Mouse (Mus musculus): ENCODE measurements around the gene Col5a1. TPM values are rescaled to one million over a fixed set of nuclear protein-coding genes. Genes with fewer than 3 reads are reported as not detected.

Gene Col5a1
- total and polyA plus RNA-seq, 3 experiments = 31.1 to 75.5 TPM; not detected in 1

DNA sequence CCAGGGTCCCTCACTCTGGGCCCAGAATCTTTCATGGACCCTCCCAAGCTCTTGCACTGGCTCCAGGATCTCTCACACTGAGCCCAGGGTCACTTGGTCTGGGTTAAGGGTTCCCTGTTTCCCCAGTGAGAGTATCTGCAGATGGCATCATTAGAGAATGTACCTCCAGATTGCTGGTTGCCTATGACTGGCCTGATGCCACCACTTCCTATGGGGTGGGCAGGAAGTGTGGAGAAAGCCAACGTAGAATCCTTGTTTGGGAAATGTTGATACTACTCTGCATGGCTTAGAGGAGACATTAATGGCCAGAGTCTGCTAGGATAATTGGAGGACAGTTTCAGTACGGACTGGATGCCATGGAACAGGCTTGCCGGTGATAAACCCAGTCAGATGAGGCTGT lies 76.2 kb downstream of the Col5a1 start:
- no peak for DNase-seq (ENCODE audit: low read depth, low spot score)
- TF ChIP-seq BHLHE40 (IDR thresholded peaks at IDR 0.05; ENCODE audit: borderline replicate concordance, low read depth, low read length) = no peak
- no peak for TF ChIP-seq SMC3 (IDR thresholded peaks at IDR 0.05; ENCODE audit: low read depth, low read length)
- no peak for TF ChIP-seq HCFC1 (IDR thresholded peaks at IDR 0.05; ENCODE audit: low read depth, low read length)
- TF ChIP-seq MXI1 (IDR thresholded peaks at IDR 0.05; ENCODE audit: low read depth, low read length) = no peak
- TF ChIP-seq MYC (IDR thresholded peaks at IDR 0.05; ENCODE audit: low read depth, low read length) = no peak
- Histone ChIP-seq H3K4me3 (ENCODE audit: control insufficient read depth in 1 of 2, insufficient read depth in 1 of 2, low read depth in 2 of 2, low read length in 2 of 2) (no peak overlapping the region), H3K4me1 (ENCODE audit: control insufficient read depth in 1 of 2, insufficient read depth in 2 of 2, low read length in 2 of 2) (no peaks in the 10 kb centered on the region), H3K9ac (ENCODE audit: control insufficient read depth, low read depth, low read length, poor library complexity, severe bottlenecking) (no peak overlapping the region), H3K9me3 (replicated peaks; ENCODE audit: insufficient read depth, low read length) (no peaks in the 10 kb centered on the region), H3K27me3 (ENCODE audit: control insufficient read depth in 1 of 2, insufficient read depth in 2 of 2, low read length in 2 of 2) (peaks cover 0 to 1% of the 10 kb centered on the region in 2 experiments; a peak in 1 of 4 replicates), H3K27ac (ENCODE audit: control insufficient read depth, low read depth, low read length) (no peak overlapping the region), H3K36me3 (ENCODE audit: control insufficient read depth in 1 of 2, insufficient read depth in 2 of 2, low read length in 2 of 2) (no peaks in the 10 kb centered on the region), H3K79me2 (ENCODE audit: control insufficient read depth, insufficient read depth, low read length, poor library complexity) (no peaks in the 10 kb centered on the region)

- H3K36me3 ChIP-seq (ENCODE audit: control insufficient read depth in 1 of 2, insufficient read depth in 2 of 2, low read length in 2 of 2) = no peaks in the 10 kb centered on the region
- H3K4me3 ChIP-seq (ENCODE audit: control insufficient read depth in 1 of 2, insufficient read depth in 1 of 2, low read depth in 2 of 2, low read length in 2 of 2) = no peak overlapping the region
- H3K27ac ChIP-seq (ENCODE audit: control insufficient read depth, low read depth, low read length) = no peak overlapping the region
- H3K9ac ChIP-seq (ENCODE audit: control insufficient read depth, low read depth, low read length, poor library complexity, severe bottlenecking) = no peak overlapping the region
- H3K27me3 ChIP-seq (ENCODE audit: control insufficient read depth in 1 of 2, insufficient read depth in 2 of 2, low read length in 2 of 2) = peaks cover 0 to 1% of the 10 kb centered on the region in 2 experiments; a peak in 1 of 4 replicates
- no peak for DNase-seq (ENCODE audit: low read depth, low spot score)
- peak; percentile 45 for TF ChIP-seq RAD21 (IDR thresholded peaks at IDR 0.05; ENCODE audit: low read depth, low read length)
- TF ChIP-seq SMC3 (IDR thresholded peaks at IDR 0.05; ENCODE audit: low read depth, low read length) = peak; percentile 35
- no peak for TF ChIP-seq HCFC1 (IDR thresholded peaks at IDR 0.05; ENCODE audit: low read depth, low read length)
- TF ChIP-seq CTCF (IDR thresholded peaks at IDR 0.05 in 2 of 3, conservative IDR thresholded peaks at IDR 0.05 in 1 of 3; ENCODE audit: control insufficient read depth in 1 of 3, insufficient read depth in 1 of 3, low read depth in 2 of 3, low read length in 3 of 3, poor library complexity in 1 of 3, severe bottlenecking in 1 of 3) = peak; percentile 56 to 62 (median 62)
- H3K9me3 ChIP-seq (replicated peaks; ENCODE audit: insufficient read depth, low read length) = no peaks in the 10 kb centered on the region
- H3K79me2 ChIP-seq (ENCODE audit: control insufficient read depth, insufficient read depth, low read length, poor library complexity) = no peaks in the 10 kb centered on the region
- no peaks in the 10 kb centered on the region for H3K4me1 ChIP-seq (ENCODE audit: control insufficient read depth in 1 of 2, insufficient read depth in 2 of 2, low read length in 2 of 2)
These were observed 82.9 kb downstream of the Col5a1 start for GRCm38 (mm10) chr2:27969158-27969557.

DNA sequence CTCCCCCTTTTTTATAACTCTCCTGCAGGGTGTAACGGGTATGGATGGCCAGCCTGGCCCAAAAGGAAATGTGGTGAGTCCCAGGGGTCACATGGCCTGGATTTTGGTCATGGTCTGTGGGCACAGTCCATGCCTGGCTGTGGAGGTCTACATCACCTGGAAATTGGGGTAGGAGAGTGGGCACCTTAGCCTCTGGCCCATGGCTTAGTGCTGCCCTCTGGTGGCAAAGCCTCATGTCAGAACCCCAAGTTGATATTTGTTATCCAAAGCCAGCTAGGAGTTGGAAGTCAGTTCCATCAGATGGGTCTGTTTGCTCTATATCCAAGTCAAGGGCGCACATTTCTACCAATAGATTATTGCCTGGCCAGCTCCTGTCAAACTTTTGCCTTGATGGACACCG lies 87.6 kb downstream of the Col5a1 start:
- H3K27ac ChIP-seq (ENCODE audit: control insufficient read depth, low read depth, low read length) = no peak overlapping the region
- H3K27me3 ChIP-seq (ENCODE audit: control insufficient read depth in 1 of 2, insufficient read depth in 2 of 2, low read length in 2 of 2) = no peaks in the 10 kb centered on the region
- peak; percentile 71 for DNase-seq (ENCODE audit: low read depth, low spot score)
- H3K9me3 ChIP-seq (replicated peaks; ENCODE audit: insufficient read depth, low read length) = no peaks in the 10 kb centered on the region
- no peak overlapping the region for H3K4me3 ChIP-seq (ENCODE audit: control insufficient read depth in 1 of 2, insufficient read depth in 1 of 2, low read depth in 2 of 2, low read length in 2 of 2)
- peaks cover 0 to 13% of the 10 kb centered on the region in 2 experiments; a peak in 3 of 4 replicates for H3K4me1 ChIP-seq (ENCODE audit: control insufficient read depth in 1 of 2, insufficient read depth in 2 of 2, low read length in 2 of 2)
- no peak for TF ChIP-seq MXI1 (IDR thresholded peaks at IDR 0.05; ENCODE audit: low read depth, low read length)
- TF ChIP-seq ZC3H11A (IDR thresholded peaks at IDR 0.05; ENCODE audit: low read depth, low read length) = peak; percentile 54
- no peak for TF ChIP-seq MEF2A (IDR thresholded peaks at IDR 0.05; ENCODE audit: extremely low read depth, insufficient replicate concordance, low read depth, low read length, poor library complexity, severe bottlenecking)
- TF ChIP-seq RAD21 (IDR thresholded peaks at IDR 0.05; ENCODE audit: low read depth, low read length) = peak; percentile 61
- peak; percentile 77 for TF ChIP-seq SMC3 (IDR thresholded peaks at IDR 0.05; ENCODE audit: low read depth, low read length)
- no peak for TF ChIP-seq SIN3A (IDR thresholded peaks at IDR 0.05; ENCODE audit: low read length)
- no peak for TF ChIP-seq RCOR1 (IDR thresholded peaks at IDR 0.05; ENCODE audit: low read depth, low read length)
- TF ChIP-seq BHLHE40 (IDR thresholded peaks at IDR 0.05; ENCODE audit: borderline replicate concordance, low read depth, low read length) = peak; percentile 49; the same call in 1 of the 2 replicates
- TF ChIP-seq CTCF (IDR thresholded peaks at IDR 0.05 in 2 of 3, conservative IDR thresholded peaks at IDR 0.05 in 1 of 3; ENCODE audit: control insufficient read depth in 1 of 3, insufficient read depth in 1 of 3, low read depth in 2 of 3, low read length in 3 of 3, poor library complexity in 1 of 3, severe bottlenecking in 1 of 3) = peak; percentile 84 to 88 (median 88)
- TF ChIP-seq MYB (IDR thresholded peaks at IDR 0.05; ENCODE audit: low read depth, low read length) = no peak
- TF ChIP-seq ZMIZ1 (IDR thresholded peaks at IDR 0.05; ENCODE audit: low read depth, low read length) = no peak
- H3K9ac ChIP-seq (ENCODE audit: control insufficient read depth, low read depth, low read length, poor library complexity, severe bottlenecking) = no peak overlapping the region
- H3K79me2 ChIP-seq (ENCODE audit: control insufficient read depth, insufficient read depth, low read length, poor library complexity) = no peaks in the 10 kb centered on the region
- peaks cover 0 to 5% of the 10 kb centered on the region in 2 experiments; a peak in 2 of 4 replicates for H3K36me3 ChIP-seq (ENCODE audit: control insufficient read depth in 1 of 2, insufficient read depth in 2 of 2, low read length in 2 of 2)
